Mouse (Mus musculus): ENCODE results near the gene Trnt1.

Gene Trnt1

GRCm38 (mm10) chr6:106768640-106769289 is at the start of gene Trnt1:
TSS of gene Trnt1 (plus strand) at chr6:106769120.
- peak; percentile 93 to 98 for DNase-seq (ENCODE audit: low spot score in 2 of 2)

GRCm38 (mm10) chr6:106725642-106726041 is 43.3 kb upstream of the Trnt1 start:
- no peak for DNase-seq (ENCODE audit: low spot score in 2 of 2)

GRCm38 (mm10) chr6:106726078-106726477 is 42.8 kb upstream of the Trnt1 start:
- DNase-seq (ENCODE audit: low spot score in 2 of 2): no peak

GRCm38 (mm10) chr6:106727703-106728102 is 41.2 kb upstream of the Trnt1 start:
- DNase-seq (ENCODE audit: low spot score in 2 of 2): no peak

GRCm38 (mm10) chr6:106729682-106730314 is 39.1 kb upstream of the Trnt1 start:
- no peak for DNase-seq (ENCODE audit: low spot score in 2 of 2)

- no peak for DNase-seq (ENCODE audit: low spot score in 2 of 2)
Observed at GRCm38 (mm10) chr6:106732563-106732962, 36.4 kb upstream of the Trnt1 start.

- no peak for DNase-seq (ENCODE audit: low spot score in 2 of 2)
Observed at GRCm38 (mm10) chr6:106738229-106738628, 30.7 kb upstream of the Trnt1 start.

GRCm38 (mm10) chr6:106740244-106740825 is 28.6 kb upstream of the Trnt1 start:
- DNase-seq (ENCODE audit: low spot score in 2 of 2): no peak

GRCm38 (mm10) chr6:106743556-106744233 is 25.2 kb upstream of the Trnt1 start:
- DNase-seq (ENCODE audit: low spot score in 2 of 2): no peak

- no peak for DNase-seq (ENCODE audit: low spot score in 2 of 2)
Observed at GRCm38 (mm10) chr6:106745673-106746394, 23.1 kb upstream of the Trnt1 start.

- DNase-seq (ENCODE audit: low spot score in 2 of 2): no peak
Observed at GRCm38 (mm10) chr6:106747251-106747650, 21.7 kb upstream of the Trnt1 start.

GRCm38 (mm10) chr6:106747804-106748203 is 21.1 kb upstream of the Trnt1 start:
- no peak for DNase-seq (ENCODE audit: low spot score in 2 of 2)

GRCm38 (mm10) chr6:106748887-106749388 is 20.0 kb upstream of the Trnt1 start, which contains the start of gene Il5ra:
TSS of gene Il5ra (minus strand) at chr6:106749037.
- DNase-seq (ENCODE audit: low spot score in 2 of 2): no peak

GRCm38 (mm10) chr6:106750291-106750690 is 18.6 kb upstream of the Trnt1 start:
- no peak for DNase-seq (ENCODE audit: low spot score in 2 of 2)

GRCm38 (mm10) chr6:106758299-106758698 is 10.6 kb upstream of the Trnt1 start:
- DNase-seq (ENCODE audit: low spot score in 2 of 2): no peak

GRCm38 (mm10) chr6:106760473-106761218 is 8.3 kb upstream of the Trnt1 start:
- no peak for DNase-seq (ENCODE audit: low spot score in 2 of 2)

GRCm38 (mm10) chr6:106761486-106761885 is 7.4 kb upstream of the Trnt1 start:
- DNase-seq (ENCODE audit: low spot score in 2 of 2): no peak

GRCm38 (mm10) chr6:106765892-106766291 is 3.0 kb upstream of the Trnt1 start:
- DNase-seq (ENCODE audit: low spot score in 2 of 2): no peak

- DNase-seq (ENCODE audit: low spot score in 2 of 2): no peak
Observed at GRCm38 (mm10) chr6:106766774-106767173, 2.1 kb upstream of the Trnt1 start.

GRCm38 (mm10) chr6:106769290-106769866 is 458 bp downstream of the Trnt1 start:
- DNase-seq (ENCODE audit: low spot score in 2 of 2): no peak

- DNase-seq (ENCODE audit: low spot score in 2 of 2): no peak
Observed at GRCm38 (mm10) chr6:106770046-106770445, 1.1 kb downstream of the Trnt1 start.

Measured in urinary bladder, postnatal 4 days (tissue).